ENCODE assay signal across 8 mouse cellular contexts in the genomic region with DNA sequence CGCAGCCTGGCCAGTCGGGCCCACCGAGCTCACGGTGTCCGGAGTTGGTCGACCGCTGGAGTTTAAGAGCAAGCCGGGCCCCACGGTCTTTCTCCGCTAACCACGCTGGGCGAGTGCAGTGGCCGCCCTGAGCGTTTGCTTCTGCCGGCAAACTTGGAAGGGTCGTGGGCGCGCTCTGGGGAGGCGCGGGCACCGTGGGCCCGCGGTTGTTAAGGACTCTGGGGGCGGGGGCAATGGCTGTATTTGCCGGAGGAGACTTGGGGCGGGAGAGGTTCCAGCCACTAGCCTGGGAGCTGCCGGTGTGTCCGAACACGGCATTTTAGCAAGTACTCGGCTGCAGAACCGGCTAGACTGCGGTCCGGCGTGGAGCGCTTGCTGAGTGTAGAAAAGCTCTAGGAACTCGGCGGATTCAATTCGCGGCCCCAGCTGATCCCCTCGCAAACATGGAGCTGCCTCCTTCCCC. TPM values are rescaled to one million over a fixed set of nuclear protein-coding genes. Genes with fewer than 3 reads are reported as not detected.
A peak's percentile ranks its signal among the peaks of the same experiment; 100 is the strongest.
DNase-seq lines count a peak whose midpoint lies in the region; ATAC-seq and TF ChIP-seq lines count a peak whose summit lies in the region.

No protein-coding gene starts in this region.

- no peak for DNase-seq in heart, postnatal 0 days (ENCODE audit: low spot score)
- no peak for DNase-seq in heart, postnatal 14 days
- DNase-seq in hindbrain, embryonic 14.5 days (ENCODE audit: low spot score): no peak
- no peak for DNase-seq in layer of hippocampus, adult 11-12 months (ENCODE audit: low spot score)
- DNase-seq in thymus, postnatal 10 days (ENCODE audit: low spot score in 2 of 2): no peak
- no peak for DNase-seq in spleen, postnatal 14 days (ENCODE audit: low spot score in 2 of 2)

- no peaks in the 10 kb centered on the region for H3K27me3 ChIP-seq in heart, postnatal 0 days (ENCODE audit: control insufficient read depth, insufficient read depth, low read length)
- no peaks in the 10 kb centered on the region for H3K27me3 ChIP-seq in hindbrain, embryonic 14.5 days (ENCODE audit: control insufficient read depth, insufficient read depth, low read length)
- no peaks in the 10 kb centered on the region for H3K27me3 ChIP-seq in midbrain, embryonic 12.5 days

- intact Hi-C loops in heart, postnatal 14 days (cut with DNase I): loop anchor here (2.0 to 10.0 kb wide), 4 partner anchors 58 to 362 kb away; a partner anchor contains a TSS

- H3K4me2 ChIP-seq in heart, postnatal 0 days (ENCODE audit: low read depth, low read length): peak overlapping the region; percentile 96
- peak overlapping the region; percentile 87 for H3K4me2 ChIP-seq in hindbrain, embryonic 14.5 days (replicated peaks)
- H3K4me2 ChIP-seq in midbrain, embryonic 12.5 days (replicated peaks): peak overlapping the region; percentile 93

- no peak for TF ChIP-seq CTCF in heart, postnatal 0 days (IDR thresholded peaks at IDR 0.05; ENCODE audit: low read depth)
- no peak for TF ChIP-seq CTCF in bone marrow macrophage, adult 2 months (IDR thresholded peaks at IDR 0.05; ENCODE audit: low read depth, low read length)

- H3K9me3 ChIP-seq in heart, postnatal 0 days (replicated peaks; ENCODE audit: control insufficient read depth, low read length): no peaks in the 10 kb centered on the region
- H3K9me3 ChIP-seq in hindbrain, embryonic 14.5 days (ENCODE audit: control insufficient read depth, low read length): no peaks in the 10 kb centered on the region
- H3K9me3 ChIP-seq in midbrain, embryonic 12.5 days: no peaks in the 10 kb centered on the region

- peak overlapping the region; percentile 99 for H3K27ac ChIP-seq in heart, postnatal 0 days (ENCODE audit: low read depth)
- peak overlapping the region; percentile 96 for H3K27ac ChIP-seq in bone marrow macrophage, adult 2 months (ENCODE audit: insufficient read depth, low read depth, low read length)
- H3K27ac ChIP-seq in hindbrain, embryonic 14.5 days: peak overlapping the region; percentile 93
- H3K27ac ChIP-seq in midbrain, embryonic 12.5 days (replicated peaks): peak overlapping the region; percentile 99

- WGBS in heart, postnatal 0 days: under 1% methylated on average over 40 of the region's 40 CpGs
- WGBS in hindbrain, embryonic 14.5 days: under 1% methylated on average over 40 of the region's 40 CpGs
- 0% methylated on average over 40 of the region's 40 CpGs for WGBS in midbrain, embryonic 12.5 days

- no peak for TF ChIP-seq POLR2A in bone marrow macrophage, adult 2 months (IDR thresholded peaks at IDR 0.05; ENCODE audit: borderline replicate concordance, low read depth, low read length)

- H3K4me1 ChIP-seq in heart, postnatal 0 days (ENCODE audit: control insufficient read depth, insufficient read depth): peaks cover 11% of the 10 kb centered on the region
- H3K4me1 ChIP-seq in bone marrow macrophage, adult 2 months (ENCODE audit: control insufficient read depth, insufficient read depth, low read length): peaks cover 5% of the 10 kb centered on the region
- peaks cover 27% of the 10 kb centered on the region for H3K4me1 ChIP-seq in hindbrain, embryonic 14.5 days (replicated peaks; ENCODE audit: control insufficient read depth, insufficient read depth, low read length)
- peaks cover 29% of the 10 kb centered on the region for H3K4me1 ChIP-seq in midbrain, embryonic 12.5 days

- H3K4me3 ChIP-seq in heart, postnatal 0 days (ENCODE audit: low read depth, low read length): peak overlapping the region; percentile 88
- peak overlapping the region; percentile 89 for H3K4me3 ChIP-seq in bone marrow macrophage, adult 2 months (ENCODE audit: insufficient read depth, low read length)
- H3K4me3 ChIP-seq in hindbrain, embryonic 14.5 days (replicated peaks; ENCODE audit: low read length): peak overlapping the region; percentile 68
- H3K4me3 ChIP-seq in midbrain, embryonic 12.5 days: peak overlapping the region; percentile 85

- no peaks in the 10 kb centered on the region for H3K36me3 ChIP-seq in heart, postnatal 0 days (replicated peaks; ENCODE audit: control insufficient read depth, insufficient read depth, low read length)
- no peaks in the 10 kb centered on the region; the same call in 1 of the 2 replicates for H3K36me3 ChIP-seq in hindbrain, embryonic 14.5 days (replicated peaks; ENCODE audit: control insufficient read depth, insufficient read depth)
- no peaks in the 10 kb centered on the region for H3K36me3 ChIP-seq in midbrain, embryonic 12.5 days

- no peak for ATAC-seq in heart, postnatal 0 days (ENCODE audit: insufficient read depth, low read depth)
- ATAC-seq in hindbrain, embryonic 14.5 days (ENCODE audit: low FRiP score): no peak
- no peak for ATAC-seq in midbrain, embryonic 12.5 days (ENCODE audit: low FRiP score, low read depth)

- TF ChIP-seq EP300 in heart, postnatal 0 days (IDR thresholded peaks at IDR 0.05; ENCODE audit: low read depth): no peak

- peak overlapping the region; percentile 71 for H3K9ac ChIP-seq in heart, postnatal 0 days (replicated peaks; ENCODE audit: low read depth, low read length)
- peak overlapping the region; percentile 71 for H3K9ac ChIP-seq in hindbrain, embryonic 14.5 days
- H3K9ac ChIP-seq in midbrain, embryonic 12.5 days (replicated peaks): peak overlapping the region; percentile 82

RNA-seq across cellular contexts. Expression of a gene that starts 0.7 kb away (rescaled TPM):
- total RNA-seq in heart, postnatal 0 days (2014; rRNA removed; ENCODE audit: low replicate concordance): 27.9 and 39.6 TPM in 2 replicates
- polyA plus RNA-seq in heart, postnatal 0 days (2015; fragmentation: Nextera tagmentation; extraction: Ambion mirVana): 9.7 and 12.1 TPM in 2 replicates
- 10 to 100 TPM; 37.7 to 40.7 TPM for total RNA-seq in heart, postnatal 14 days (2021)
- polyA plus RNA-seq in bone marrow macrophage, adult 2 months (2012; ENCODE audit: insufficient read depth, insufficient read length, missing spikeins): 30.5 and 37.1 TPM in 2 replicates
- 28.2 and 29.7 TPM in 2 replicates for polyA plus RNA-seq in hindbrain, embryonic 14.5 days (2014; fragmentation: Nextera tagmentation; extraction: Ambion mirVana)
- 44.3 and 48.5 TPM in 2 replicates for polyA plus RNA-seq in midbrain, embryonic 12.5 days (2016; fragmentation: Nextera tagmentation; extraction: Ambion mirVana)

RNA-seq across cellular contexts. Expression of a gene that starts 57.9 kb away (rescaled TPM):
- 106 and 138 TPM in 2 replicates for total RNA-seq in heart, postnatal 0 days (2014; rRNA removed; ENCODE audit: low replicate concordance)
- 31.8 and 35.6 TPM in 2 replicates for polyA plus RNA-seq in heart, postnatal 0 days (2015; fragmentation: Nextera tagmentation; extraction: Ambion mirVana)
- 10 to 100 TPM; 52.2 to 62.1 TPM for total RNA-seq in heart, postnatal 14 days (2021)
- polyA plus RNA-seq in bone marrow macrophage, adult 2 months (2012; ENCODE audit: insufficient read depth, insufficient read length, missing spikeins): 83.8 and 117 TPM in 2 replicates
- 44.3 and 47.9 TPM in 2 replicates for polyA plus RNA-seq in hindbrain, embryonic 14.5 days (2014; fragmentation: Nextera tagmentation; extraction: Ambion mirVana)
- polyA plus RNA-seq in midbrain, embryonic 12.5 days (2016; fragmentation: Nextera tagmentation; extraction: Ambion mirVana): 59.9 and 67.6 TPM in 2 replicates
